In the genomic region with DNA sequence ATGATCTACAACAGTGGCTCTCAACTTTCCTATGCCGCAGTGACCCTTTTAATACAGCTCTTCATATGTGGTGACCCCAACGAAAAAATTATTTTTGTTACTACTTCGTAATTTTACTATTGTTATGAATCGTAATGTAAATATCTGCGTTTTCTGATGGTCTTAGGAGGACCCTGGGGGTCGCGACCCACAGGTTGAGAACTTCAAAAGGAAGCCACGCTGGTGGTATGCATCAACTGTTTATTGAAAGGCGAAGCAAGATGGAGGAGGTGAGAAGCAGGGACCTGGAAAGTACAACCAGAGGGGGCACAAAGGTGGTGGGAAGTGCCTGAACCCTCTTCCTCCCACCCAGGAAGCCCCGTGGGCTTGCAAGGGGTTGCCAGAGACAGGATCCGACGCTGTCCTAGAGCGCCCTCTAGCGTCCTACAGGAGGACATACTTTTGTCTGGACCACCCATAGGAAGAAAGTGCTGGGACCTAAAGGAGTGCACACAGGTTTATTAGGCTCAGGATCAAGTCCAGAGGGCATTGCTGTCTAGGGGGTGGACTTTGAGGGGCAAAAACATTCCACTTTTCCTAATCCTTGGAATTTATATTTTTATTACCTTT, we compare ENCODE assay signal across 7 mouse cellular contexts. TPM values are rescaled to one million over a fixed set of nuclear protein-coding genes. Genes with fewer than 3 reads are reported as not detected.
DNase-seq lines count a peak whose midpoint lies in the region; ATAC-seq and TF ChIP-seq lines count a peak whose summit lies in the region.

No protein-coding gene starts in this region.

- no peaks in the 10 kb centered on the region for H3K27me3 ChIP-seq in MEL (ENCODE audit: control insufficient read depth in 1 of 2, insufficient read depth in 2 of 2, low read length in 2 of 2)
- no peaks in the 10 kb centered on the region; the same call in 1 of the 2 replicates for H3K27me3 ChIP-seq in kidney, embryonic 14.5 days (ENCODE audit: control insufficient read depth, insufficient read depth, low read length)

- WGBS in kidney, embryonic 14.5 days, result 30% methylated on average over 14 of the region's 14 CpGs

- TF ChIP-seq EP300 in MEL (IDR thresholded peaks at IDR 0.05; ENCODE audit: low read depth in 1 of 2, low read length in 2 of 2), result no peak

- peaks cover 8 to 9% of the 10 kb centered on the region in 2 experiments; a peak in 2 of 4 replicates for H3K4me1 ChIP-seq in MEL (ENCODE audit: control insufficient read depth in 1 of 2, insufficient read depth in 2 of 2, low read length in 2 of 2)
- H3K4me1 ChIP-seq in kidney, embryonic 14.5 days (ENCODE audit: control insufficient read depth, insufficient read depth, low read length), result 0 out of 2 replicates have a peak, but pooled peaks cover 3% of the 10 kb centered on the region

- peak; percentile 41; the same call in 1 of the 2 replicates for ATAC-seq in kidney, embryonic 14.5 days (ENCODE audit: low FRiP score, low TSS enrichment)

- no peak overlapping the region for H3K27ac ChIP-seq in MEL (ENCODE audit: control insufficient read depth, low read depth, low read length)
- no peak overlapping the region for H3K27ac ChIP-seq in kidney, embryonic 14.5 days (ENCODE audit: low read depth, low read length)

- no peak overlapping the region for H3K4me2 ChIP-seq in kidney, embryonic 14.5 days (replicated peaks; ENCODE audit: low read depth, low read length)

- H3K79me2 ChIP-seq in MEL (ENCODE audit: control insufficient read depth, insufficient read depth, low read length, poor library complexity), result no peaks in the 10 kb centered on the region

- peak; percentile 88 for DNase-seq in CD4-positive, CD25-positive, alpha-beta regulatory T cell, adult 2 months (ENCODE audit: low read depth, low spot score)
- DNase-seq in MEL (ENCODE audit: low read depth, low spot score), result peak; percentile 88
- DNase-seq in cerebellum, adult 9-11 months, result peak; percentile 26
- peak; percentile 28 for DNase-seq in gastrocnemius, postnatal 25 days
- peak; percentile 57 to 71 for DNase-seq in lung, postnatal 4 days
- DNase-seq in skeletal muscle tissue, adult 2 months (ENCODE audit: low read depth, low spot score), result peak; percentile 53

- no peaks in the 10 kb centered on the region for H3K9me3 ChIP-seq in MEL (replicated peaks; ENCODE audit: insufficient read depth, low read length)
- H3K9me3 ChIP-seq in kidney, embryonic 14.5 days (ENCODE audit: control insufficient read depth, low read length), result no peaks in the 10 kb centered on the region

- TF ChIP-seq RAD21 in MEL (IDR thresholded peaks at IDR 0.05; ENCODE audit: low read depth, low read length), result peak; percentile 84

- H3K4me3 ChIP-seq in MEL (ENCODE audit: control insufficient read depth in 1 of 2, insufficient read depth in 1 of 2, low read depth in 2 of 2, low read length in 2 of 2), result no peak overlapping the region; a peak in 1 of 4 replicates
- H3K4me3 ChIP-seq in kidney, embryonic 14.5 days (ENCODE audit: low read length), result no peak overlapping the region

- no peak overlapping the region for H3K9ac ChIP-seq in MEL (ENCODE audit: control insufficient read depth, low read depth, low read length, poor library complexity, severe bottlenecking)
- no peak overlapping the region for H3K9ac ChIP-seq in kidney, embryonic 14.5 days (ENCODE audit: low read depth, low read length)

- TF ChIP-seq POLR2A in MEL (IDR thresholded peaks at IDR 0.05; ENCODE audit: control insufficient read depth in 1 of 2, insufficient read depth in 1 of 2, low read depth in 1 of 2, low read length in 2 of 2, poor library complexity in 1 of 2), result no peak

- TF ChIP-seq CTCF in MEL (IDR thresholded peaks at IDR 0.05 in 2 of 3, conservative IDR thresholded peaks at IDR 0.05 in 1 of 3; ENCODE audit: control insufficient read depth in 1 of 3, insufficient read depth in 1 of 3, low read depth in 2 of 3, low read length in 3 of 3, poor library complexity in 1 of 3, severe bottlenecking in 1 of 3), result peak; percentile 89 to 97 (median 96)

- H3K36me3 ChIP-seq in MEL (ENCODE audit: control insufficient read depth in 1 of 2, insufficient read depth in 2 of 2, low read length in 2 of 2), result peaks cover 0 to 6% of the 10 kb centered on the region in 2 experiments; a peak in 2 of 4 replicates
- no peaks in the 10 kb centered on the region for H3K36me3 ChIP-seq in kidney, embryonic 14.5 days (ENCODE audit: control insufficient read depth, insufficient read depth, low read length)

TF ChIP-seq in MEL, 35 proteins besides CTCF, POLR2A, EP300 and RAD21:
- TF ChIP-seq ZC3H11A (IDR thresholded peaks at IDR 0.05; ENCODE audit: low read depth, low read length) (peak; percentile 54), SMC3 (IDR thresholded peaks at IDR 0.05; ENCODE audit: low read depth, low read length) (peak; percentile 74), MAFK (IDR thresholded peaks at IDR 0.05; ENCODE audit: borderline replicate concordance, low read depth, low read length) (no peak)

RNA-seq across cellular contexts. Expression of a gene that starts 7.8 kb away (rescaled TPM):
- not detected in 2 replicates for total RNA-seq in MEL (2012; rRNA removed)
- not detected for polyA plus RNA-seq in MEL (2012; ENCODE audit: insufficient read depth in 1 of 2, insufficient read length in 2 of 2, low read depth in 1 of 2, low replicate concordance in 2 of 2, missing spikeins in 1 of 2)
- total RNA-seq in gastrocnemius, postnatal 25 days (2021), result not detected
- polyA plus RNA-seq in kidney, embryonic 14.5 days (2014; fragmentation: Nextera tagmentation; extraction: Ambion mirVana), result 1.7 and 2.4 TPM in 2 replicates

RNA-seq across cellular contexts. Expression of a gene that starts 24.8 kb away (rescaled TPM):
- total RNA-seq in MEL (2012; rRNA removed), result 6.1 and 62.9 TPM in 2 replicates
- 10 to 100 TPM in 1 of 2 experiments, not detected in 1; 34.9 TPM for polyA plus RNA-seq in MEL (2012; ENCODE audit: insufficient read depth in 1 of 2, insufficient read length in 2 of 2, low read depth in 1 of 2, low replicate concordance in 2 of 2, missing spikeins in 1 of 2)
- total RNA-seq in gastrocnemius, postnatal 25 days (2021), result 1 to 10 TPM in 1 of 2 experiments, under 1 TPM in 1; 0.74 to 1.8 TPM
- polyA plus RNA-seq in kidney, embryonic 14.5 days (2014; fragmentation: Nextera tagmentation; extraction: Ambion mirVana), result 0.57 and 0.61 TPM in 2 replicates

RNA-seq across cellular contexts. Expression of a gene that starts 29.2 kb away (rescaled TPM):
- total RNA-seq in MEL (2012; rRNA removed), result 1.5 and 2.0 TPM in 2 replicates
- 10 to 100 TPM in 1 of 2 experiments, not detected in 1; 24.7 TPM for polyA plus RNA-seq in MEL (2012; ENCODE audit: insufficient read depth in 1 of 2, insufficient read length in 2 of 2, low read depth in 1 of 2, low replicate concordance in 2 of 2, missing spikeins in 1 of 2)
- 1 to 10 TPM; 1.1 to 1.7 TPM for total RNA-seq in gastrocnemius, postnatal 25 days (2021)
- polyA plus RNA-seq in kidney, embryonic 14.5 days (2014; fragmentation: Nextera tagmentation; extraction: Ambion mirVana), result 22.3 and 25.3 TPM in 2 replicates

RNA-seq across cellular contexts. Expression of a gene that starts 36.2 kb away (rescaled TPM):
- total RNA-seq in MEL (2012; rRNA removed), result 84.9 and 90.9 TPM in 2 replicates
- polyA plus RNA-seq in MEL (2012; ENCODE audit: insufficient read depth in 1 of 2, insufficient read length in 2 of 2, low read depth in 1 of 2, low replicate concordance in 2 of 2, missing spikeins in 1 of 2), result 100 to 1,000 TPM in 1 of 2 experiments, 10 to 100 TPM in 1; 92.1 to 162 TPM
- total RNA-seq in gastrocnemius, postnatal 25 days (2021), result 10 to 100 TPM; 26.6 to 32.2 TPM
- polyA plus RNA-seq in kidney, embryonic 14.5 days (2014; fragmentation: Nextera tagmentation; extraction: Ambion mirVana), result 59.1 and 87.1 TPM in 2 replicates

RNA-seq across cellular contexts. Expression of a gene that starts 46.2 kb away (rescaled TPM):
- total RNA-seq in MEL (2012; rRNA removed), result 5.1 and 5.7 TPM in 2 replicates
- polyA plus RNA-seq in MEL (2012; ENCODE audit: insufficient read depth in 1 of 2, insufficient read length in 2 of 2, low read depth in 1 of 2, low replicate concordance in 2 of 2, missing spikeins in 1 of 2), result 10 to 100 TPM in 1 of 2 experiments, not detected in 1; 12.1 TPM
- 1 to 10 TPM; 1.6 TPM for total RNA-seq in gastrocnemius, postnatal 25 days (2021)
- polyA plus RNA-seq in kidney, embryonic 14.5 days (2014; fragmentation: Nextera tagmentation; extraction: Ambion mirVana), result 51.1 and 62.2 TPM in 2 replicates

Comparison
In these comparisons a context has a peak if more than half of its experiments do, and no peak if none do; other contexts are left out.
1. DNase-seq: peak in every context shown above with its lines; median percentile 88 in CD4-positive, CD25-positive, alpha-beta regulatory T cell, adult 2 months; 88 in MEL; 64 in lung, postnatal 4 days; 53 in skeletal muscle tissue, adult 2 months; 28 in gastrocnemius, postnatal 25 days; 26 in cerebellum, adult 9-11 months.